Mouse (Mus musculus): ENCODE results near the gene Map4. TPM values are rescaled to one million over a fixed set of nuclear protein-coding genes. Genes with fewer than 3 reads are reported as not detected.
"Not testable (repeated sequence)": the region's sequence is repeated elsewhere in the genome, so short reads cannot be mapped to it uniquely, and the experiment has no call there.

Map4 gene
- polyA plus RNA-seq, 1 experiment from 2014 or later: 117 TPM

- peak overlapping the region; percentile 57 for H3K4me2 ChIP-seq (replicated peaks)
- peak overlapping the region; percentile 87 for H3K27ac ChIP-seq (replicated peaks)
- no peaks in the 10 kb centered on the region for H3K9me3 ChIP-seq
- H3K9ac ChIP-seq (replicated peaks): peak overlapping the region; percentile 62
- peaks cover 54% of the 10 kb centered on the region for H3K4me1 ChIP-seq
- H3K36me3 ChIP-seq: no peaks in the 10 kb centered on the region
- ATAC-seq (replicated peaks): peak; percentile 80
- H3K27me3 ChIP-seq: no peaks in the 10 kb centered on the region
- 15% methylated on average over 8 of the region's 8 CpGs for WGBS
- peak overlapping the region; percentile 45 for H3K4me3 ChIP-seq
These were observed 122.2 kb downstream of the Map4 start for GRCm38 (mm10) chr9:110053305-110054079.

GRCm38 (mm10) chr9:110054080-110054421 is 122.8 kb downstream of the Map4 start:
- H3K9ac ChIP-seq (replicated peaks): peak overlapping the region; percentile 62
- H3K9me3 ChIP-seq: no peaks in the 10 kb centered on the region
- H3K27me3 ChIP-seq: no peaks in the 10 kb centered on the region
- H3K27ac ChIP-seq (replicated peaks): peak overlapping the region; percentile 87
- H3K4me3 ChIP-seq: peak overlapping the region; percentile 45
- peaks cover 54% of the 10 kb centered on the region for H3K4me1 ChIP-seq
- H3K36me3 ChIP-seq: no peaks in the 10 kb centered on the region
- ATAC-seq (replicated peaks): peak; percentile 67
- WGBS: 2% methylated on average over 2 of the region's 2 CpGs
- peak overlapping the region; percentile 57 for H3K4me2 ChIP-seq (replicated peaks)

GRCm38 (mm10) chr9:110054781-110055180 is 123.5 kb downstream of the Map4 start:
- H3K36me3 ChIP-seq: no peaks in the 10 kb centered on the region
- 30% methylated on average over 3 of the region's 3 CpGs for WGBS
- H3K9me3 ChIP-seq: no peaks in the 10 kb centered on the region
- peaks cover 54% of the 10 kb centered on the region for H3K4me1 ChIP-seq
- H3K4me2 ChIP-seq (replicated peaks): peak overlapping the region; percentile 57
- H3K27me3 ChIP-seq: no peaks in the 10 kb centered on the region
- H3K27ac ChIP-seq (replicated peaks): peak overlapping the region; percentile 87
- ATAC-seq (replicated peaks): no peak
- peak overlapping the region; percentile 45 for H3K4me3 ChIP-seq
- H3K9ac ChIP-seq (replicated peaks): peak overlapping the region; percentile 62

GRCm38 (mm10) chr9:110057200-110057599 is 125.9 kb downstream of the Map4 start:
- H3K4me1 ChIP-seq: peaks cover 40% of the 10 kb centered on the region
- no peak overlapping the region for H3K4me2 ChIP-seq (replicated peaks)
- no peak overlapping the region for H3K27ac ChIP-seq (replicated peaks)
- H3K9ac ChIP-seq (replicated peaks): no peak overlapping the region
- no peak overlapping the region for H3K4me3 ChIP-seq
- WGBS: 97% methylated on average over 1 of the region's 1 CpGs
- H3K27me3 ChIP-seq: no peaks in the 10 kb centered on the region
- no peaks in the 10 kb centered on the region for H3K36me3 ChIP-seq
- no peak for ATAC-seq (replicated peaks)
- H3K9me3 ChIP-seq: no peaks in the 10 kb centered on the region

- no peaks in the 10 kb centered on the region for H3K27me3 ChIP-seq
- H3K4me2 ChIP-seq (replicated peaks): no peak overlapping the region
- peaks cover 7% of the 10 kb centered on the region for H3K36me3 ChIP-seq
- no peak overlapping the region for H3K9ac ChIP-seq (replicated peaks)
- WGBS: 47% methylated on average over 2 of the region's 2 CpGs
- no peak for ATAC-seq (replicated peaks)
- no peak overlapping the region for H3K27ac ChIP-seq (replicated peaks)
- no peak overlapping the region for H3K4me3 ChIP-seq
- H3K4me1 ChIP-seq: peaks cover 6% of the 10 kb centered on the region
- H3K9me3 ChIP-seq: no peaks in the 10 kb centered on the region
These were observed 129.5 kb downstream of the Map4 start for GRCm38 (mm10) chr9:110060761-110061160.

- no peaks in the 10 kb centered on the region for H3K9me3 ChIP-seq
- H3K4me3 ChIP-seq: no peak overlapping the region
- H3K27ac ChIP-seq (replicated peaks): no peak overlapping the region
- H3K9ac ChIP-seq (replicated peaks): no peak overlapping the region
- H3K4me2 ChIP-seq (replicated peaks): no peak overlapping the region
- WGBS: 83% methylated on average over 7 of the region's 7 CpGs
- H3K4me1 ChIP-seq: no peaks in the 10 kb centered on the region
- H3K27me3 ChIP-seq: no peaks in the 10 kb centered on the region
- peaks cover 11% of the 10 kb centered on the region for H3K36me3 ChIP-seq
- no peak for ATAC-seq (replicated peaks)
These were observed 131.1 kb downstream of the Map4 start for GRCm38 (mm10) chr9:110062405-110062804.

- no peak overlapping the region for H3K4me3 ChIP-seq
- no peak overlapping the region for H3K9ac ChIP-seq (replicated peaks)
- H3K27me3 ChIP-seq: no peaks in the 10 kb centered on the region
- peaks cover 16% of the 10 kb centered on the region for H3K36me3 ChIP-seq
- no peak for ATAC-seq (replicated peaks)
- no peak overlapping the region for H3K4me2 ChIP-seq (replicated peaks)
- WGBS: 96% methylated on average over 6 of the region's 6 CpGs
- no peaks in the 10 kb centered on the region for H3K4me1 ChIP-seq
- no peak overlapping the region for H3K27ac ChIP-seq (replicated peaks)
- H3K9me3 ChIP-seq: no peaks in the 10 kb centered on the region
These were observed 131.6 kb downstream of the Map4 start for GRCm38 (mm10) chr9:110062861-110063260.

GRCm38 (mm10) chr9:110064641-110065040 is 133.4 kb downstream of the Map4 start:
- Histone ChIP-seq H3K27ac (replicated peaks) (no peak overlapping the region), H3K9me3 (no peaks in the 10 kb centered on the region), H3K4me3 (no peak overlapping the region), H3K4me1 (no peaks in the 10 kb centered on the region), H3K36me3 (peaks cover 34% of the 10 kb centered on the region), H3K9ac (replicated peaks) (no peak overlapping the region), H3K4me2 (replicated peaks) (no peak overlapping the region), H3K27me3 (no peaks in the 10 kb centered on the region)
- no peak for ATAC-seq (replicated peaks)

- no peak overlapping the region for H3K9ac ChIP-seq (replicated peaks)
- WGBS: 94% methylated on average over 6 of the region's 6 CpGs
- no peaks in the 10 kb centered on the region for H3K27me3 ChIP-seq
- H3K9me3 ChIP-seq: no peaks in the 10 kb centered on the region
- no peak for ATAC-seq (replicated peaks)
- no peak overlapping the region for H3K27ac ChIP-seq (replicated peaks)
- no peak overlapping the region for H3K4me3 ChIP-seq
- no peak overlapping the region for H3K4me2 ChIP-seq (replicated peaks)
- peaks cover 57% of the 10 kb centered on the region for H3K36me3 ChIP-seq
- H3K4me1 ChIP-seq: peaks cover 9% of the 10 kb centered on the region
These were observed 137.5 kb downstream of the Map4 start for GRCm38 (mm10) chr9:110068745-110069144.

- WGBS: 38% methylated on average over 9 of the region's 9 CpGs
- no peak overlapping the region for H3K4me3 ChIP-seq
- H3K27ac ChIP-seq (replicated peaks): peak overlapping the region; percentile 47; the same call in 1 of the 2 replicates
- H3K4me1 ChIP-seq: peaks cover 9% of the 10 kb centered on the region
- ATAC-seq (replicated peaks): peak; percentile 58; the same call in 1 of the 2 replicates
- H3K4me2 ChIP-seq (replicated peaks): no peak overlapping the region
- H3K36me3 ChIP-seq: peaks cover 62% of the 10 kb centered on the region
- no peaks in the 10 kb centered on the region for H3K9me3 ChIP-seq
- no peaks in the 10 kb centered on the region for H3K27me3 ChIP-seq
- no peak overlapping the region for H3K9ac ChIP-seq (replicated peaks)
These were observed 139.1 kb downstream of the Map4 start for GRCm38 (mm10) chr9:110070358-110070757.

GRCm38 (mm10) chr9:110071011-110071410 is 139.8 kb downstream of the Map4 start:
- H3K36me3 ChIP-seq: peaks cover 67% of the 10 kb centered on the region
- ATAC-seq (replicated peaks): no peak
- 83% methylated on average over 4 of the region's 4 CpGs for WGBS
- H3K4me2 ChIP-seq (replicated peaks): no peak overlapping the region
- H3K4me3 ChIP-seq: no peak overlapping the region
- no peaks in the 10 kb centered on the region for H3K27me3 ChIP-seq
- H3K27ac ChIP-seq (replicated peaks): no peak overlapping the region
- H3K4me1 ChIP-seq: peaks cover 9% of the 10 kb centered on the region
- H3K9me3 ChIP-seq: no peaks in the 10 kb centered on the region
- H3K9ac ChIP-seq (replicated peaks): no peak overlapping the region

GRCm38 (mm10) chr9:110071843-110072242 is 140.6 kb downstream of the Map4 start:
- no peak overlapping the region for H3K4me2 ChIP-seq (replicated peaks)
- ATAC-seq (replicated peaks): peak; percentile 73
- WGBS: 4% methylated on average over 1 of the region's 1 CpGs
- no peak overlapping the region for H3K9ac ChIP-seq (replicated peaks)
- H3K27me3 ChIP-seq: no peaks in the 10 kb centered on the region
- peaks cover 9% of the 10 kb centered on the region for H3K4me1 ChIP-seq
- H3K4me3 ChIP-seq: no peak overlapping the region
- H3K36me3 ChIP-seq: peaks cover 68% of the 10 kb centered on the region
- H3K9me3 ChIP-seq: no peaks in the 10 kb centered on the region
- H3K27ac ChIP-seq (replicated peaks): no peak overlapping the region

GRCm38 (mm10) chr9:110076468-110076867 is 145.2 kb downstream of the Map4 start:
- WGBS: 89% methylated on average over 4 of the region's 7 CpGs
- H3K4me1 ChIP-seq; ATAC-seq (replicated peaks); H3K9ac ChIP-seq (replicated peaks); H3K27ac ChIP-seq (replicated peaks); H3K4me3 ChIP-seq; H3K9me3 ChIP-seq; H3K4me2 ChIP-seq (replicated peaks); H3K27me3 ChIP-seq: not testable (repeated sequence)
- H3K36me3 ChIP-seq: peaks cover 63% of the 10 kb centered on the region
